Mouse (Mus musculus): ENCODE measurements around the gene Frmd7. TPM values are rescaled to one million over a fixed set of nuclear protein-coding genes. Genes with fewer than 3 reads are reported as not detected.

The Frmd7 gene
- polyA plus RNA-seq, 1 experiment = 0.23 TPM

DNA sequence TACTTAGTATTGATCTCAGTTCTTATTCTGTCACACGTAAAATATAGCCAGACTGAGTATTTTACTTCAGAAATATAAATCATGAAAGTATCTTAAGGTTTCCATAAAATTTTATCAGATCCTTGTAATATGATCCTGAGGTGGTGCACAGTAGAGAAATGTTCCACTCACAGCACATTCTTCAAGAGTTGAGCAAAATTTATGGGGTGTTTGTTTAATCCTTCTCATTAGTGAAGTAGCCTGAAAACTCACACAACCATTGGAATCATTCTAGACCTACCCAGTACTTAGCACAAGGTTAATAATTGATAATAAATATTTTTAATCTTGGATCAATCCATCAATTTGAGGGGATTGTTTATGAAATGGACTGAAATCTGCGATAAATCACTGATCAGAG lies 78.7 kb downstream of the Frmd7 start:
- no peak for DNase-seq (ENCODE audit: low read depth)
- TF ChIP-seq POLR2A (IDR thresholded peaks at IDR 0.05; ENCODE audit: borderline replicate concordance, extremely low read depth, insufficient read depth, insufficient read length, poor library complexity, severe bottlenecking) (no peak), CTCF (IDR thresholded peaks at IDR 0.05; ENCODE audit: borderline replicate concordance, extremely low read depth, insufficient read depth, insufficient read length) (no peak)

DNA sequence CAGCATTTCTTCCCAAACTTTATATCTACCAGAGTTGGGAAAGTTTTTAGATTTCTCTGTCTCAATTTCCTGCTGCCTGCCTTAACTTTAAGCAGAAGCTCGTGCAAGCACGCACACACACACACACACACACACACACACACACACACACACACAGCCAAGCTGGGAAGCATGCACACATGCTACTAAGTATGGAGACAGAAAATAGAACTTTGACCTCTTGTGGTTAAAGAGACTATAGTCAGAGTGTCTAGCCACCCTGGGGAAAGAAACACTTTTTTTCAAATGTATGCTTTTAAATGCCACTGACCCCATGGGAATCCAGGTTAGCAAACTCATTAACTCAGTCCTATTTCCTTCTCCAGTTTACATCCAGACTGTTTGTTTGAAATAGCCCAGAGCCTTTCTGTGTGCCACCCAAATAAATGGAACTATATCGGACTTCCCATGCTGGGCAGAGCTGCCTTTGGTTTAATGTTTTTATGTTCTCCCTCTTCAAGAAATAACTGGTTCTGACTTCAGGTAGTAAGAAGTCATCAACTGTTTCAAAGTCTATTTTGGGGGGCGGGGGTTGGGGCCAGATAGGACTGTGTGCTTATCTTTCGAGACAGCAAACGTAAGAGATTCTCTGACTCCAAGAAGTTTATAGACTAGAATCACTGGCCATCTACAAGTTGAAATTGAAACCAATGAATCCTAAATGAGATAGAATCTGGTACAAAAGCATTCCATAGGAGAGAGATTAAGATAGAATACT lies 91.9 kb downstream of the Frmd7 start:
- no peak for DNase-seq (ENCODE audit: low read depth)
- TF ChIP-seq CTCF (IDR thresholded peaks at IDR 0.05; ENCODE audit: borderline replicate concordance, extremely low read depth, insufficient read depth, insufficient read length) (no peak), POLR2A (IDR thresholded peaks at IDR 0.05; ENCODE audit: borderline replicate concordance, extremely low read depth, insufficient read depth, insufficient read length, poor library complexity, severe bottlenecking) (no peak)

Other genes with a start within 250 kb of the Frmd7 start
- gene Stk26, start 101.7 kb downstream of the Frmd7 start, polyA plus RNA-seq (2012; rRNA removed) = 1.7 and 1.8 TPM in 2 replicates
- 25.6 and 30.2 TPM in 2 replicates for gene Rap2c, start 75.3 kb upstream of the Frmd7 start, polyA plus RNA-seq (2012; rRNA removed)

Measured in brain, embryonic 14.5 days (tissue).